Mouse (Mus musculus): ENCODE measurements around the gene Gm28998. TPM values are rescaled to one million over a fixed set of nuclear protein-coding genes. Genes with fewer than 3 reads are reported as not detected.
"Not testable (repeated sequence)": the region's sequence is repeated elsewhere in the genome, so short reads cannot be mapped to it uniquely, and the experiment has no call there.

Gm28998 gene
- polyA plus RNA-seq (2012; rRNA removed): not detected in 2 replicates

GRCm38 (mm10) chrY:7253487-7253886 is at the start of gene Gm28998:
Gene Gm28998 (plus strand): TSS chrY:7253787.
- DNase-seq (ENCODE audit: low read depth): not testable (repeated sequence)

Other genes with a start within 250 kb of the Gm28998 start
- gene Gm21244, start 84.5 kb upstream of the Gm28998 start, polyA plus RNA-seq (2012; rRNA removed): not detected in 2 replicates
- gene Gm21788, start 151.2 kb downstream of the Gm28998 start, polyA plus RNA-seq (2012; rRNA removed): not detected in 2 replicates

Data from gonadal fat pad, adult 2 months (tissue).